In the genomic region with DNA sequence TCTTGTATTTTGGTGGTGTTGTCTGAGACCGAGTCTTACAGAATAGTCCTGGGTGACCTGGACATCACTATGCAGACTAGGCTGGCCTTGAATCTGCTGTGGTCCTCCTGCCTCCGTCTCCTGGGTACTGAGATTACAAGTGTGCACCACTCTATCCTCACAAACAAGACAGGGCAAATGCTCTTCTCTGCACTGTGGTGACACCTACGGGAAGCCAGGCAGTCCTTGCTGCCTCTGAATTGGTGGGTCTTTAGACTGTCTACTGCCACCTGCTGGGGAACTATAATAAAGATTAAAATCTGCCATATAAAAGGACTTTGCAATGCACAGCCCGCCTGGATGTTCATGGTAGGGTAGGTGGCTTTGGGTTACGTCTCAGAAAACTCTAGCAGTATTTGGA, we compare ENCODE assay signal across 8 mouse cellular contexts. TPM values are rescaled to one million over a fixed set of nuclear protein-coding genes. Genes with fewer than 3 reads are reported as not detected.
A peak's percentile ranks its signal among the peaks of the same experiment; 100 is the strongest.
DNase-seq lines count a peak whose midpoint lies in the region; ATAC-seq and TF ChIP-seq lines count a peak whose summit lies in the region.

No protein-coding gene starts in this region.

- 33% methylated on average over 5 of the region's 5 CpGs for WGBS in heart, embryonic 15.5 days
- WGBS in liver, embryonic 15.5 days (ENCODE audit: insufficient replicate concordance) = 28% methylated on average over 5 of the region's 5 CpGs
- 50% methylated on average over 5 of the region's 5 CpGs for WGBS in neural tube, embryonic 11.5 days

- H3K9ac ChIP-seq in heart, embryonic 15.5 days = no peak overlapping the region
- H3K9ac ChIP-seq in liver, embryonic 15.5 days = no peak overlapping the region
- H3K9ac ChIP-seq in neural tube, embryonic 11.5 days (ENCODE audit: low read length) = no peak overlapping the region

- H3K27ac ChIP-seq in heart, embryonic 15.5 days = no peak overlapping the region
- H3K27ac ChIP-seq in liver, embryonic 15.5 days (replicated peaks) = no peak overlapping the region
- H3K27ac ChIP-seq in neural tube, embryonic 11.5 days (ENCODE audit: low read depth, low read length) = no peak overlapping the region

- H3K4me3 ChIP-seq in C2C12 (ENCODE audit: insufficient read depth, poor library complexity, severe bottlenecking) = no peak overlapping the region
- no peak overlapping the region for H3K4me3 ChIP-seq in heart, embryonic 15.5 days
- H3K4me3 ChIP-seq in liver, embryonic 15.5 days (replicated peaks) = no peak overlapping the region
- H3K4me3 ChIP-seq in neural tube, embryonic 11.5 days (ENCODE audit: low read depth, low read length) = no peak overlapping the region

- no peak overlapping the region for H3ac ChIP-seq in C2C12 (ENCODE audit: control insufficient read depth, insufficient read length, low read depth)

- peaks cover 6% of the 10 kb centered on the region for H3K4me1 ChIP-seq in heart, embryonic 15.5 days (replicated peaks)
- H3K4me1 ChIP-seq in liver, embryonic 15.5 days (replicated peaks) = peaks cover 10% of the 10 kb centered on the region
- 0 out of 2 replicates have a peak, but pooled peaks cover 3% of the 10 kb centered on the region for H3K4me1 ChIP-seq in neural tube, embryonic 11.5 days (ENCODE audit: control insufficient read depth, insufficient read depth, low read length)

- peak; percentile 62 for TF ChIP-seq CTCF in C2C12 (IDR thresholded peaks at IDR 0.05; ENCODE audit: control insufficient read depth, insufficient read depth, insufficient read length)
- TF ChIP-seq CTCF in Patski (IDR thresholded peaks at IDR 0.05) = peak; percentile 83

- CTCF ChIA-PET in Patski (lab: Charles Lee) = interaction anchor here (3.3 kb wide), 1 partner anchor 241 kb away, joined by 22 read pairs; no protein-coding TSS in a partner anchor

- no peaks in the 10 kb centered on the region for H3K36me3 ChIP-seq in C2C12 (ENCODE audit: control insufficient read depth, insufficient read depth)
- no peaks in the 10 kb centered on the region for H3K36me3 ChIP-seq in heart, embryonic 15.5 days
- 0 out of 2 replicates have a peak, but pooled peaks cover 4% of the 10 kb centered on the region for H3K36me3 ChIP-seq in liver, embryonic 15.5 days (replicated peaks)
- H3K36me3 ChIP-seq in neural tube, embryonic 11.5 days (ENCODE audit: control insufficient read depth, insufficient read depth, low read length) = no peaks in the 10 kb centered on the region; the same call in 1 of the 2 replicates

- peak; percentile 20 for ATAC-seq in Patski
- ATAC-seq in heart, embryonic 15.5 days (replicated peaks; ENCODE audit: insufficient number of reproducible peaks, insufficient read depth, low FRiP score, low read depth) = peak; percentile 25; the same call in 1 of the 2 replicates
- ATAC-seq in liver, embryonic 15.5 days (ENCODE audit: insufficient read depth) = peak; percentile 58
- ATAC-seq in neural tube, embryonic 11.5 days (ENCODE audit: insufficient read depth, low FRiP score, low TSS enrichment) = 0 out of 2 replicates have a peak, but pooled peaks have one; percentile 25

- DNase-seq in Patski (ENCODE audit: low read depth, low spot score) = no peak
- peak; percentile 86 to 92 for DNase-seq in cerebellum, postnatal 10 days
- DNase-seq in kidney, postnatal 10 days = peak; percentile 75
- peak; percentile 68 for DNase-seq in neural tube, embryonic 11.5 days (ENCODE audit: low spot score)
- DNase-seq in testis, postnatal 14 days (ENCODE audit: low spot score) = peak; percentile 35

- H3K27me3 ChIP-seq in C2C12 (ENCODE audit: control insufficient read depth, insufficient read depth, insufficient read length) = no peaks in the 10 kb centered on the region
- H3K27me3 ChIP-seq in Patski = no peaks in the 10 kb centered on the region
- no peaks in the 10 kb centered on the region for H3K27me3 ChIP-seq in heart, embryonic 15.5 days
- H3K27me3 ChIP-seq in liver, embryonic 15.5 days = peaks cover 8% of the 10 kb centered on the region
- no peaks in the 10 kb centered on the region for H3K27me3 ChIP-seq in neural tube, embryonic 11.5 days (ENCODE audit: control insufficient read depth, insufficient read depth, low read length)

- no peaks in the 10 kb centered on the region for H3K79me2 ChIP-seq in C2C12 (ENCODE audit: control insufficient read depth, insufficient read depth)

- POLR2A ChIA-PET in Patski (lab: Charles Lee) = no interaction called here

- H3K4me2 ChIP-seq in heart, embryonic 15.5 days = no peak overlapping the region
- H3K4me2 ChIP-seq in liver, embryonic 15.5 days = no peak overlapping the region
- no peak overlapping the region for H3K4me2 ChIP-seq in neural tube, embryonic 11.5 days (ENCODE audit: low read depth)

- in situ Hi-C loops in Patski (cut with MboI; ENCODE audit: low pct_unique_long_range_greater_than_20kb) = no loop called here

- H3K79me3 ChIP-seq in C2C12 (ENCODE audit: low read depth) = no peaks in the 10 kb centered on the region

- H3K9me3 ChIP-seq in heart, embryonic 15.5 days (replicated peaks) = no peaks in the 10 kb centered on the region
- no peaks in the 10 kb centered on the region for H3K9me3 ChIP-seq in liver, embryonic 15.5 days (replicated peaks)
- no peaks in the 10 kb centered on the region for H3K9me3 ChIP-seq in neural tube, embryonic 11.5 days (ENCODE audit: control insufficient read depth, low read length)

TF ChIP-seq in C2C12, 6 proteins besides CTCF, POLR2A, EP300 and RAD21:
- TF ChIP-seq MYOD1 (IDR thresholded peaks at IDR 0.05; ENCODE audit: control insufficient read depth, insufficient read length, low read depth) (no peak), MAX (IDR thresholded peaks at IDR 0.05) (no peak), MYOG (IDR thresholded peaks at IDR 0.05; ENCODE audit: control insufficient read depth, extremely low read depth, insufficient read length) (no peak), CEBPB (IDR thresholded peaks at IDR 0.05; ENCODE audit: low read depth) (no peak), USF1 (IDR thresholded peaks at IDR 0.05; ENCODE audit: low read depth) (no peak), FOSL1 (IDR thresholded peaks at IDR 0.05; ENCODE audit: insufficient read depth, low read length, poor library complexity, severe bottlenecking) (no peak)

RNA-seq across cellular contexts. Expression of a gene that starts 32.8 kb away (rescaled TPM):
- polyA plus RNA-seq in C2C12 (2012; fragmentation: generic; extraction: Trizol) = 0.05 TPM
- polyA plus RNA-seq in Patski (2021) = 7.6 TPM
- 6.1 and 8.2 TPM in 2 replicates for polyA plus RNA-seq in heart, embryonic 15.5 days (2015; fragmentation: Nextera tagmentation; extraction: Ambion mirVana)
- polyA plus RNA-seq in liver, embryonic 15.5 days (2015; fragmentation: Nextera tagmentation; extraction: Ambion mirVana) = 7.4 and 8.2 TPM in 2 replicates
- 3.1 and 3.4 TPM in 2 replicates for polyA plus RNA-seq in neural tube, embryonic 11.5 days (2014; fragmentation: Nextera tagmentation; extraction: Ambion mirVana)
